Mouse (Mus musculus) liver, postnatal 0 days (tissue): ENCODE measurements around the gene Cldn4.

Experiments
- CTCF ChIP-seq: sonication (generic); IDR thresholded peaks from 2 replicates; pipeline ENCODE4 v1.5.1; 2016; ENCODE audit warnings: antibody characterized with exemption, low read depth
- EP300 ChIP-seq: IDR thresholded peaks from 2 replicates; pipeline ENCODE4 v1.6.1; 2016; ENCODE audit warnings: antibody characterized with exemption, low read depth, mild to moderate bottlenecking

- TF ChIP-seq EP300 (no peak), CTCF (no peak)
These were observed 10.0 kb downstream of the Cldn4 start for GRCm38 (mm10) chr5:134936626-134937185.
